Mouse (Mus musculus) liver, embryonic 11.5 days (tissue): ENCODE results near the gene Rcbtb2. TPM values are rescaled to one million over a fixed set of nuclear protein-coding genes. Genes with fewer than 3 reads are reported as not detected.

ENCODE experiments used
- microRNA counts: library from miRNA; unstranded; fragments of <30 nt; microRNA quantifications from one replicate; lab custom pipeline; 2015
- microRNA-seq: library from miRNA; unstranded; fragments of <30 nt; microRNA quantifications from one replicate; pipeline ENCODE4, GENCODE M21; 2017; ENCODE audit warnings: borderline number of aligned reads
- polyA plus RNA-seq: library from polyadenylated mRNA; unstranded; fragments of >200 nt; fragmentation: Nextera tagmentation; extraction: Ambion mirVana; gene quantifications from 2 replicates; pipeline ENCODE4 v1.2.1, GENCODE M21; 2014

The Rcbtb2 gene
- polyA plus RNA-seq, 1 experiment from 2014 or later = 56.3 TPM

MicroRNA genes within 50 kb of the gene (microRNA counts, 519-probe panel; counts per million panel counts)
- microRNA mmu-miR-687 (lab: Ali Mortazavi, UCI) = not detected

Small RNA genes within 50 kb of the gene (microRNA-seq; reads per million reads assigned to microRNA genes)
- gene Mir687 = not detected

Other genes starting within 250 kb of the Rcbtb2 start
- gene Cysltr2, start 73.9 kb upstream of the Rcbtb2 start, polyA plus RNA-seq = 0.18 and 0.49 TPM in 2 replicates
- 9.3 and 9.8 TPM in 2 replicates for gene Lpar6, start 114.9 kb downstream of the Rcbtb2 start, polyA plus RNA-seq
- gene Rb1, start 202.8 kb downstream of the Rcbtb2 start, polyA plus RNA-seq = 22.3 and 25.1 TPM in 2 replicates